Comparison of ENCODE assay signal across 9 mouse cellular contexts in genomic region chr14:79771802-79772511, GRCm38 (mm10). TPM values are rescaled to one million over a fixed set of nuclear protein-coding genes. Genes with fewer than 3 reads are reported as not detected.
A peak's percentile ranks its signal among the peaks of the same experiment; 100 is the strongest.
DNase-seq lines count a peak whose midpoint lies in the region; ATAC-seq and TF ChIP-seq lines count a peak whose summit lies in the region.
"Had no signal": no experiment of that assay in that cellular context is flagged by ENCODE, and none has a peak within 500 bp of the region (broad histone marks: within the 10 kb centered on the region; RNA-seq: fewer than 3 reads in every experiment).

No protein-coding gene starts in this region.

- TF ChIP-seq CTCF in heart, adult 2 months (IDR thresholded peaks at IDR 0.05) = no peak

- H3K27ac ChIP-seq in heart, embryonic 12.5 days (ENCODE audit: poor library complexity, severe bottlenecking) = no peak overlapping the region
- no peak overlapping the region for H3K27ac ChIP-seq in heart, adult 2 months
- peak overlapping the region; percentile 74 for H3K27ac ChIP-seq in hindbrain, embryonic 12.5 days
- peak overlapping the region; percentile 88 for H3K27ac ChIP-seq in midbrain, embryonic 14.5 days (replicated peaks; ENCODE audit: low read depth, low read length)

- peaks cover 85% of the 10 kb centered on the region for H3K27me3 ChIP-seq in heart, embryonic 12.5 days (replicated peaks)
- H3K27me3 ChIP-seq in heart, adult 2 months (ENCODE audit: control insufficient read depth, insufficient read depth, low read length) = peaks cover 36% of the 10 kb centered on the region
- H3K27me3 ChIP-seq in hindbrain, embryonic 12.5 days = peaks cover 54% of the 10 kb centered on the region
- H3K27me3 ChIP-seq in midbrain, embryonic 14.5 days (ENCODE audit: control insufficient read depth, insufficient read depth, low read length) = peaks cover 3% of the 10 kb centered on the region; the same call in 1 of the 2 replicates

- H3K36me3 ChIP-seq in heart, embryonic 12.5 days = no peaks in the 10 kb centered on the region
- H3K36me3 ChIP-seq in heart, adult 2 months (ENCODE audit: control insufficient read depth, insufficient read depth, low read length) = no peaks in the 10 kb centered on the region
- no peaks in the 10 kb centered on the region for H3K36me3 ChIP-seq in hindbrain, embryonic 12.5 days
- H3K36me3 ChIP-seq in midbrain, embryonic 14.5 days (ENCODE audit: control insufficient read depth, insufficient read depth, low read length) = peaks cover 5% of the 10 kb centered on the region; the same call in 1 of the 2 replicates

- intact Hi-C loops in heart, adult 2 months (cut with DNase I) = loop anchor here (10.0 kb wide), 1 partner anchor 143 kb away; no protein-coding TSS in a partner anchor

- no peak overlapping the region for H3K9ac ChIP-seq in heart, embryonic 12.5 days
- H3K9ac ChIP-seq in heart, adult 2 months (ENCODE audit: low read depth, low read length) = no peak overlapping the region
- peak overlapping the region; percentile 48; the same call in 1 of the 2 replicates for H3K9ac ChIP-seq in hindbrain, embryonic 12.5 days
- peak overlapping the region; percentile 42 for H3K9ac ChIP-seq in midbrain, embryonic 14.5 days (replicated peaks; ENCODE audit: low read length)

- no peaks in the 10 kb centered on the region for H3K79me2 ChIP-seq in heart, adult 2 months (replicated peaks; ENCODE audit: control insufficient read depth, insufficient read depth, low read length)

- DNase-seq in heart, adult 2 months = no peak
- peak; percentile 35 for DNase-seq in embryo, embryonic 10 days (ENCODE audit: low spot score)
- peak; percentile 75 for DNase-seq in midbrain, embryonic 14.5 days
- no peak for DNase-seq in frontal cortex, adult 2 months (ENCODE audit: extremely low spot score in 1 of 2, low spot score in 1 of 2)
- DNase-seq in cerebellum, postnatal 4 days (ENCODE audit: low spot score in 2 of 2) = no peak
- no peak for DNase-seq in kidney, adult 18-20 months

- H3K4me2 ChIP-seq in heart, embryonic 12.5 days = peak overlapping the region; percentile 92
- H3K4me2 ChIP-seq in hindbrain, embryonic 12.5 days (replicated peaks) = peak overlapping the region; percentile 76
- H3K4me2 ChIP-seq in midbrain, embryonic 14.5 days (ENCODE audit: low read length) = peak overlapping the region; percentile 80

- no peak for TF ChIP-seq POLR2A in heart, adult 2 months (IDR thresholded peaks at IDR 0.05; ENCODE audit: insufficient read depth, low read depth, low read length)

- ATAC-seq in heart, embryonic 12.5 days (ENCODE audit: insufficient number of reproducible peaks, low FRiP score) = no peak
- no peak for ATAC-seq in hindbrain, embryonic 12.5 days (ENCODE audit: low FRiP score)
- peak; percentile 10; the same call in 1 of the 2 replicates for ATAC-seq in midbrain, embryonic 14.5 days (ENCODE audit: low FRiP score, low TSS enrichment)

- no peak for TF ChIP-seq EP300 in heart, adult 2 months (IDR thresholded peaks at IDR 0.05; ENCODE audit: insufficient read depth, low read depth, low read length)

- 2% methylated on average over 20 of the region's 20 CpGs for WGBS in heart, embryonic 12.5 days
- WGBS in heart, adult 2 months = 6% methylated on average over 20 of the region's 20 CpGs
- under 1% methylated on average over 20 of the region's 20 CpGs for WGBS in hindbrain, embryonic 12.5 days
- 1% methylated on average over 20 of the region's 20 CpGs for WGBS in midbrain, embryonic 14.5 days

- 0 out of 2 replicates have a peak, but pooled peaks cover 3% of the 10 kb centered on the region for H3K9me3 ChIP-seq in heart, embryonic 12.5 days (replicated peaks)
- no peaks in the 10 kb centered on the region for H3K9me3 ChIP-seq in hindbrain, embryonic 12.5 days (replicated peaks)
- H3K9me3 ChIP-seq in midbrain, embryonic 14.5 days (ENCODE audit: control insufficient read depth, low read length) = no peaks in the 10 kb centered on the region

- H3K4me1 ChIP-seq in heart, embryonic 12.5 days (replicated peaks) = peaks cover 38% of the 10 kb centered on the region
- H3K4me1 ChIP-seq in heart, adult 2 months (ENCODE audit: control insufficient read depth, insufficient read depth, low read length) = no peaks in the 10 kb centered on the region
- H3K4me1 ChIP-seq in hindbrain, embryonic 12.5 days = peaks cover 62% of the 10 kb centered on the region
- H3K4me1 ChIP-seq in midbrain, embryonic 14.5 days (ENCODE audit: control insufficient read depth, insufficient read depth, low read length) = peaks cover 52% of the 10 kb centered on the region

- peak overlapping the region; percentile 50 for H3K4me3 ChIP-seq in heart, embryonic 12.5 days
- no peak overlapping the region for H3K4me3 ChIP-seq in heart, adult 2 months
- peak overlapping the region; percentile 58 for H3K4me3 ChIP-seq in hindbrain, embryonic 12.5 days
- peak overlapping the region; percentile 69 for H3K4me3 ChIP-seq in midbrain, embryonic 14.5 days (replicated peaks; ENCODE audit: low read depth, low read length)

RNA-seq across cellular contexts. Expression of gene Pcdh8, which starts 0.8 kb away (rescaled TPM):
- polyA plus RNA-seq in heart, embryonic 12.5 days (2016; fragmentation: Nextera tagmentation; extraction: Ambion mirVana) = 0.21 and 0.42 TPM in 2 replicates
- not detected for total RNA-seq in heart, adult 2 months (2021)
- not detected in 2 replicates for polyA plus RNA-seq in heart, adult 2 months (2012; rRNA removed)
- polyA plus RNA-seq in hindbrain, embryonic 12.5 days (2016; fragmentation: Nextera tagmentation; extraction: Ambion mirVana) = 40.7 and 42.6 TPM in 2 replicates
- polyA plus RNA-seq in midbrain, embryonic 14.5 days (2014; fragmentation: Nextera tagmentation; extraction: Ambion mirVana) = 58.7 and 61.2 TPM in 2 replicates
- 26.4 and 26.9 TPM in 2 replicates for polyA plus RNA-seq in frontal cortex, adult 2 months (2012; rRNA removed)
- total RNA-seq: neutrophil, adult 5-6 weeks had no signal

Comparison
In these comparisons a context has a peak if more than half of its experiments do, and no peak if none do; other contexts are left out.
1. H3K27ac ChIP-seq: peak in hindbrain, embryonic 12.5 days (single experiment) and midbrain, embryonic 14.5 days (single experiment); none in heart, embryonic 12.5 days (single experiment) and heart, adult 2 months (single experiment).
2. H3K9ac ChIP-seq: peak in hindbrain, embryonic 12.5 days (single experiment) and midbrain, embryonic 14.5 days (single experiment); none in heart, embryonic 12.5 days (single experiment) and heart, adult 2 months (single experiment).
3. DNase-seq: peak in embryo, embryonic 10 days (single experiment) and midbrain, embryonic 14.5 days (single experiment); none in heart, adult 2 months (0 of 2), frontal cortex, adult 2 months (0 of 2), cerebellum, postnatal 4 days (0 of 2) and kidney, adult 18-20 months (single experiment).
4. RNA of gene Pcdh8, which starts 0.8 kb away (polyA plus RNA-seq): 58.7 to 61.2 TPM in midbrain, embryonic 14.5 days, 40.7 to 42.6 TPM in hindbrain, embryonic 12.5 days and 26.4 to 26.9 TPM in frontal cortex, adult 2 months; 0.21 to 0.42 TPM in heart, embryonic 12.5 days and not detected in heart, adult 2 months; every median in the first group is over 10 times any median in the second.
5. Peak in every context shown above with its lines, with median percentiles within 50 percentile points of each other: H3K4me2 ChIP-seq.